Mouse (Mus musculus): Measurements from ENCODE around the gene Mndal.
"Not testable (repeated sequence)": the region's sequence is repeated elsewhere in the genome, so short reads cannot be mapped to it uniquely, and the experiment has no call there.

The Mndal gene

DNA sequence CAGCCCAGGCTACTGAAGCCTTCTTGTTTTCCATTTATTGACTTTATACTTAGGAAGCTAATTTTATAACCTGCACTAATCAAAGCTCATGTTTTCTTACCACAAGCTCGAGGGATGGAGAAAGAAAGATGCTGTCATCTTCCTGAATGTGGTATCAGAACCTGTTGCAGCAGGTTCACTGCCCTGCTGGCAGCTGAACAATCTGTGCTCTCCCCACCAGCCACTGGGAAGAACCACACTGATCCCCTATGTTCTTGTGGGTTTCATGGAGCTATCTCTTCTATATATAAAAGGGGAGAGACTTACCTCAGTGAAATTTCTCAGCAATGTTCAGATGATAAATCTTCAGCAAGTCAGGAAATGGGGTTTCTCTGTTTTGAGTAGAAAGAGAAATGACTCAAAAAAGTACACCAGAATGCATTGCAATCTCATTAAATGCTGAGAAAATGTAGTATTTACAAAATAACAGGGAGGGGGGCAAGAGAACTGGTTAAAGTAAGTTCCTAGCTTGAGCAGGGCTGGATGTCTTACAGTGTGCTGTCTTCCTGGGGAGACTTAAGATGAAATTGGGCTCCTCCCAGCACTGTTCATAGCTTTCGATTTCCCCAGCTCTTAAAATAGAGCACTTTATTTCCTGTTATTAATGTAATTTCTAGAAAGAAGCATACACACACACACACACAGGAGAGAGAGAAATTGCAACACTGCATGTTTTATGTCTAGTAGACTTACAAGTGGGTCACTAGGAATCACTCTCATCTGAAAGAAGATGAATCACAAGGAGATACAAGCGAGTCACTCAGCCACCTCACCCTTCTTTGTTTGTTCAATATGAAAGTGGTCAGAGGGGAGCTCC is at the start of gene Mndal, which contains the start of gene Ifi203:
Mndal (minus strand) TSS at position 568 of the 856 bp plus-strand sequence.
Ifi203 (minus strand) TSS at position 749 of the 856 bp plus-strand sequence.
- not testable (repeated sequence) for DNase-seq (ENCODE audit: low read depth, low spot score)

- not testable (repeated sequence) for DNase-seq (ENCODE audit: low read depth, low spot score)
Observed at GRCm38 (mm10) chr1:173982694-173983305, 40.5 kb upstream of the Mndal start, which contains the start of gene Ifi202b. TSS of gene Ifi202b (minus strand) at chr1:173982744.

- not testable (repeated sequence) for DNase-seq (ENCODE audit: low read depth, low spot score)
Observed at GRCm38 (mm10) chr1:173981038-173981437, 38.7 kb upstream of the Mndal start.

GRCm38 (mm10) chr1:173977622-173978021 is 35.3 kb upstream of the Mndal start:
- DNase-seq (ENCODE audit: low read depth, low spot score) = no peak

DNA sequence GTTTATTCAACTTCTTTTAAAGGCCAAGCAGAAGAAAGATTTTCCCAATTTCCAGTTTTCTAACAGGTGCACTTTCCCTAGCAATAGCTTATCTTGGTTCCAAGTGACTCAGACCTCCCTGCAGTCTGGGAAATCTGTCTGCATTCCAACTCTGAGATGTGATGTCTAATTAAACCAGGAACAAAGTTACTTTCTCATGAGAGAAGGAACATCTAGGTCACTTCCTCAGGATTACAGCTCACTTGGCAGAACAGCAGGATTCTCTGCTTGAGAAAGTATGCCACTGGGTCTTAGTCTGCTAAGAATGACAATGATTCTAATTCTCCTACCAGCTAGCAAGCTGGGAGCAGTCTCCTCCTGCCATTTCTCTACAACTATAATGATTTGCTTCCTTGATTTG is 30.8 kb upstream of the Mndal start:
- DNase-seq (ENCODE audit: low read depth, low spot score) = no peak

DNA sequence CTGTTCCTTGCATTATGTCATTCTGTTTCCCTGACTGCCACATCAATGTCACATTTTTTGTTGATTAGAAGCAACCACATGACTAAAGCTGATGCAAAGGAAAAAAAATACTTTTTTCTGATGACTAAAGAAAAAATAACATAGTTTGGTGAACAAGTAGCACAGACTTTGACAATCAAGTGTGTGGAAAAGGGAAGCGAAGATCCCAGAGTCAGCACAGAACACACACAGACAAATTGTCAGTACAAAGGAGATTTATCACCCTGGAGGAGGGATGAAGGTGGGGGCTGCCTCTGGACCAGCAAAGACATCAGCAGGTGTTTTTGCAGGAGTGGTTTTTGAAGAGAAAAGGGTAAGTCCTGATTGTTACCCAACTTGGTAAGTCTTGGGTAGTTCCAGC is 19.2 kb upstream of the Mndal start:
- not testable (repeated sequence) for DNase-seq (ENCODE audit: low read depth, low spot score)

GRCm38 (mm10) chr1:173959998-173960397 is 17.7 kb upstream of the Mndal start:
- not testable (repeated sequence) for DNase-seq (ENCODE audit: low read depth, low spot score)

- DNase-seq (ENCODE audit: low read depth, low spot score) = not testable (repeated sequence)
Observed at GRCm38 (mm10) chr1:173955839-173956527, 13.7 kb upstream of the Mndal start.

DNA sequence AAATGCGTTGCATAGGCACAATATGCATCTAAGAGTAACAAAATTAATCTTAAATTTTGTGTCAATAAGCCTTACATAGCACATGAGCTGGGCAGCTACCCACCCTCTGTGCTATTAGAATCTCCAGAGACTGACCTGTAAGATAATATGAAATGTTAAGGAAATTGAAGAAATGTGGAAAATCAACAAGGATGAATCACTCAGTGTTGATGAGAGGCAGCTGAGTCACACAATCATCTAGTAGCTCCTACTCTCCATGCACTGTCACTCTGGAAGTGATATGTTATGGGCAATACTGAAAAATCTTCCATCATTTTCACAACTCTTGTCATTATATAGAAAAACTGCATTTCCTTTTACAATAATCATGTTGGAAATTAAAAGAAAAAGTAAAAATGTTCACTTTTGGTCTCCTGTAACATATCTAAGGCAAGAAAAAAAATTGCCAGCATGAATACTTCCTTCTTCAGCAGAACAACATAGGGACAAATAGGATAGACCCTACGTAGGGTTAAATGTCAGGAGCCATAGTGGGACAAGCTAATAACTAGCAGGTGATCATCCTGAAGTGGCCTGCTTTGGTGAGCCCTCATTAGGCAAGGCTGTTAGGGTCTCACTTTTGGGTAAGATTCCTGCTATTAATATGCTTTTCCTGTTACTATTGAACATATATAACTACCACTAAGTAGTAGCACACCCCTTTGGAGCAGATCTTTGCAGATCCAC is 12.9 kb upstream of the Mndal start:
- no peak for DNase-seq (ENCODE audit: low read depth, low spot score)

- DNase-seq (ENCODE audit: low read depth, low spot score) = no peak
Observed at GRCm38 (mm10) chr1:173953563-173953962, 11.3 kb upstream of the Mndal start.

DNA sequence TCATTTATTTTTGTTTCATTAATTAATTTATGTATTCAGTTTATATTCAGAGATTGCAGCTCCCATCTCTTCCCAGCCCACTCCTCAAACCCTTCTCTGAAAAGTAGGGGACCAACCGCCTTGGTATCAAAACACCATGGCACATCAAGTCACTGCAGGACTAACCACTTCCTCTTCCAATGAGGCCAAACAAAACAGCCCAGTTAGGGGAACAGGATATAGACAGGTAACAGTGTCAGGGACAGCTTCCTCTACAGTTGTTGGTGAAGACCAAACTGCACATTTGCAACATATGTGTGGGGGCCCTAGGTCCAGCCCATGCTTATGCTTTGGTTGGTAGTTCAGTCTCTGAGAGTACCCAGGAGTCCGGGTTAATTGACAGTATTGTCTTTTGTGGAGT is 6.8 kb upstream of the Mndal start:
- not testable (repeated sequence) for DNase-seq (ENCODE audit: low read depth, low spot score)

GRCm38 (mm10) chr1:173942780-173943066 is 432 bp upstream of the Mndal start:
- not testable (repeated sequence) for DNase-seq (ENCODE audit: low read depth, low spot score)

- DNase-seq (ENCODE audit: low read depth, low spot score) = not testable (repeated sequence)
Observed at GRCm38 (mm10) chr1:173941522-173941921, 769 bp downstream of the Mndal start.

GRCm38 (mm10) chr1:173919279-173919678 is 23.0 kb downstream of the Mndal start:
- not testable (repeated sequence) for DNase-seq (ENCODE audit: low read depth, low spot score)

GRCm38 (mm10) chr1:173914559-173914958 is 27.7 kb downstream of the Mndal start:
- no peak for DNase-seq (ENCODE audit: low read depth, low spot score)

GRCm38 (mm10) chr1:173913256-173913791 is 29.0 kb downstream of the Mndal start:
- not testable (repeated sequence) for DNase-seq (ENCODE audit: low read depth, low spot score)

GRCm38 (mm10) chr1:173912548-173913255 is 29.6 kb downstream of the Mndal start, which contains the start of gene Ifi211:
TSS of gene Ifi211 (minus strand) at chr1:173913046.
- DNase-seq (ENCODE audit: low read depth, low spot score) = not testable (repeated sequence)

- no peak for DNase-seq (ENCODE audit: low read depth, low spot score)
Observed at GRCm38 (mm10) chr1:173911808-173912464, 30.4 kb downstream of the Mndal start.

GRCm38 (mm10) chr1:173908390-173908789 is 33.9 kb downstream of the Mndal start:
- DNase-seq (ENCODE audit: low read depth, low spot score) = not testable (repeated sequence)

- not testable (repeated sequence) for DNase-seq (ENCODE audit: low read depth, low spot score)
Observed at GRCm38 (mm10) chr1:173905885-173906284, 36.4 kb downstream of the Mndal start.

Measured in retina, adult 2 months (tissue).